Mouse (Mus musculus) small intestine, adult 2 months (tissue): ENCODE data around the gene Fam102a. TPM values are rescaled to one million over a fixed set of nuclear protein-coding genes. Genes with fewer than 3 reads are reported as not detected.

ENCODE experiments used
- H3K27ac ChIP-seq: fragments of 200-500 bp; 2 replicates; pipeline ENCODE4 v1.5.1; 2012; ENCODE audit warnings: low read depth, low read length, control low read depth, inconsistent platforms; ENCODE audit not compliant: insufficient read depth
- H3K27me3 ChIP-seq: fragments of 200-500 bp; 2 replicates; pipeline ENCODE4 v1.6.1; 2012; ENCODE audit warnings: mild to moderate bottlenecking, moderate library complexity, low read length, inconsistent platforms; ENCODE audit not compliant: control insufficient read depth, insufficient read depth
- H3K36me3 ChIP-seq: fragments of 200-500 bp; 2 replicates; pipeline ENCODE4 v1.6.1; 2012; ENCODE audit warnings: mild to moderate bottlenecking, low read length, control low read depth, inconsistent platforms; ENCODE audit not compliant: control insufficient read depth, insufficient read depth
- H3K4me1 ChIP-seq: fragments of 200-500 bp; 2 replicates; pipeline ENCODE4 v1.6.1; 2012; ENCODE audit warnings: low read length, inconsistent platforms, mixed read lengths; ENCODE audit not compliant: control insufficient read depth, insufficient read depth, insufficient read length
- H3K4me3 ChIP-seq: fragments of 200-500 bp; 2 replicates; pipeline ENCODE4 v1.5.1; 2012; ENCODE audit warnings: low read depth, mild to moderate bottlenecking, control low read depth, inconsistent platforms, low read length, moderate library complexity
- CTCF ChIP-seq: fragments of 200-500 bp; IDR thresholded peaks from 2 replicates; pipeline ENCODE4 v1.5.1; 2012; ENCODE audit warnings: low read depth, mild to moderate bottlenecking, control low read depth, inconsistent platforms, low read length, moderate library complexity, mixed read lengths; ENCODE audit not compliant: insufficient replicate concordance, insufficient read length; ENCODE audit errors: extremely low read depth
- POLR2A ChIP-seq: fragments of 200-500 bp; IDR thresholded peaks from 2 replicates; pipeline ENCODE4 v1.6.1; 2012; ENCODE audit warnings: low read depth, mild to moderate bottlenecking, control low read depth, inconsistent platforms, low read length, moderate library complexity
- WGBS: fragments of 180-500 bp; shearing (Covaris S2); methylation state at CpG from one replicate; pipeline ENCODE4 v1.1.7; 2018; 5-methylcytosine and 5-hydroxymethylcytosine counted together
- polyA plus RNA-seq: library from polyadenylated mRNA; depleted of rRNA; stranded (reverse); fragments of >200 nt; gene quantifications from 2 replicates; pipeline ENCODE4 v1.2.3, GENCODE M21; 2012

The Fam102a gene
- polyA plus RNA-seq, 1 experiment: 96.2 TPM

DNA sequence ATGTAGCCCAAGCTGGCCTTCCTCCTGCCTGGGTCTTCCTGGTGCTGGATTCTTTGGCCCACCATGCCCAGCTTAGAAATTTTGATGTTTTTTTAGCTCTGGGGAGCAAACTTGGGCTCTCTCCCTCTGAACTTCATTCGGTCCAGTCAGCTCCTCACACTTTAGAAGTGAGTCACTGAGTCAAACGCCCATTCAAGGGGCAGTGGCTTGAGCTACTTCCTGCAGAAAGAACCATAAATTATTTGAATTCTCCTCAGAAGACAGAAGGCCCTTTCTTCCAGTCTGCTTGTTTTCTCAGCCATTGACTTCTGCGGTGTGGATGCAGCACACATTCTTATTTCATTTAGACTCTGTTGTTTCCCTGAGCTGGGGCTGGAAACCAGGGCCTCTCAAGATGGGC is 31.5 kb upstream of the Fam102a start:
- Histone ChIP-seq H3K4me3 (no peak overlapping the region), H3K27ac (no peak overlapping the region), H3K4me1 (peaks cover 18% of the 10 kb centered on the region), H3K27me3 (no peaks in the 10 kb centered on the region), H3K36me3 (no peaks in the 10 kb centered on the region)
- whole genome bisulfite sequencing: 39% methylated on average over 3 of the region's 3 CpGs
- TF ChIP-seq CTCF (no peak), POLR2A (no peak)

DNA sequence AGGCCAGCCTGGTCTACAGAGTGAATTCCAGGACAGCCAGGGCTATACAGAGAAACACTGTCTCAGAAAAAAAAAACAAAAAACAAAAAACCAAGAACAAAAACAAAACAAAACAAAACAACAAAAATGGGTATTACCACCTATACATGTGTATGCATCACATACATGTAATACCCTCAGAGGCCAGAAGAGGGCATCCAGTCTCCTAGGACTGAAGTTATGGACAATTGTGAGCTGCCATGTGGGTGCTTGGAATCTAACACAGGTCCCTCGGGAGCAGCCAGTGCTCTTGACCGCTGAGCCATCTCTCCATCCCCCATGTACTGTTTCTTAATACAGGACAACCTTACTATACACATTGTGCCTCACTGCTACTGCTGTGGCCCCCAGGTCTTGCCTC is 29.6 kb upstream of the Fam102a start:
- 97% methylated on average over 2 of the region's 2 CpGs for WGBS
- Histone ChIP-seq H3K27me3 (no peaks in the 10 kb centered on the region), H3K36me3 (no peaks in the 10 kb centered on the region), H3K4me3 (no peak overlapping the region), H3K4me1 (peaks cover 30% of the 10 kb centered on the region; the same call in 1 of the 2 replicates), H3K27ac (no peak overlapping the region)
- no peak for TF ChIP-seq CTCF
- TF ChIP-seq POLR2A: no peak

DNA sequence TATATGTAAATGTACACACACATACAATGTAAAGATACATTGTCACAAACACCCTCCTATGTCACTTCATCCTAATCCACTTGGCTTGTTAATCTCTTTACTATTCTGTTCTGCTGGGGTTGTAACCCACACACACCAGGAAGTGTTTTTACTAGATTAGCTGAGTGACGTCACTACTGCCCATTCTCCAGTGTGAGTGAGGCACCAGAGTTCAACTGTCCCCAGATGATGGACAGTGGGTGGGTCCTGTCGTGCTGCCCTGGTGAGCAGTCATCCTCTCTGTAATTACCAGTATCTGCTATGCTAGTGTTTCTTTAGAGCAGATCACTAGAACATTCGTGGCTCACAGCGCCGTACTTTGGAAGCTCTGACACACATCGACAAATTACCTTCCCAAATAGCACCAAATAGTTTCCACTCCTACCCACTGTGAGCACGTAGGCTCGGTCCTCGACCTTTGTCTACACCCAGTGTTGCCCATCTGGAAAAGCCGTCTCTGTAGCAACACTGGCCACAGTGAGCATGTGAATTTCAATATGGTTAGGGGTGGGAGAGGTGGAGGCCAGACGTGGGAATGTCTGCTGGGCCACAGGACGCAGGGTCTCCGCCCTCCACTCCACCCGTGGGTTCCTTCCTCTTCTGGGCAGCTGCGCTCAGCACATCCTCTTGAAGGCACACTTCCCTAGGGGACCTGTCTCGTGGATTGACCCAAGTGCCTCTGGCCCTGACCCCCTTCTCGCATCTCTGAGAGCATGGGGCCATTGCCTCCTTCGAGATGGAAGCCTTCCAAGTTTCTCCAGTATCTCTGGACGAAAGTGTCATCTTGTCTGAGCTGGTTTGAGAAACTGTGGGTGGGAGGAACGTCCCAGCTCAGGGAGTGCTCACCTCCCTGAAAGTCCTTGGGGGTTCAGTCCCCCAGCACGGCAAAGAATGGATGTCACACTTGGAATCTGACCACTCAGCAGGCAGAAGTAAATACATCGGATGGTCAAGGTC is 28.2 kb upstream of the Fam102a start:
- H3K4me1 ChIP-seq: peaks cover 28% of the 10 kb centered on the region; the same call in 1 of the 2 replicates
- WGBS: 60% methylated on average over 22 of the region's 22 CpGs
- H3K27ac ChIP-seq: no peak overlapping the region
- no peak for TF ChIP-seq CTCF
- no peak for TF ChIP-seq POLR2A
- no peak overlapping the region for H3K4me3 ChIP-seq
- H3K27me3 ChIP-seq: no peaks in the 10 kb centered on the region
- no peaks in the 10 kb centered on the region for H3K36me3 ChIP-seq

DNA sequence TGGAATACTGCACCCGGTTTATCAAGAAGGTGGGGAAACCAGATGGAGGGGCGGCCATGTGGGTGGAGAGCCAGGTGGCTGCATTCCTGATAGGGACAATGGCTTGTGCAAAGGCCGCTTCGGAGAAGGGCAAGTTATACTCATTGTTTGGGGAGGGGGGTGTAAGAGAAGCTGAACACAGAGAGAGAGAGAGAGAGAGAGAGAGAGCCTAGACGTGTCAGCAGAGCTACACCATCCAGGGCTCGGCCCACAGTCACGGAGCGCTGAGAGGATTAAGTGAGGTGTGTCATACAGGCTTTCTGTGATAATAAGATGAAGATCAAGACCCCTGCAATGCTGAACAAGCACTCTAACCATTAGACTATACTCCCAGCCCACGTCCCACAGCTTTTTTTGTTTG is 27.2 kb upstream of the Fam102a start:
- Histone ChIP-seq H3K4me3 (no peak overlapping the region), H3K36me3 (no peaks in the 10 kb centered on the region), H3K27ac (no peak overlapping the region), H3K27me3 (no peaks in the 10 kb centered on the region), H3K4me1 (peaks cover 31% of the 10 kb centered on the region; the same call in 1 of the 2 replicates)
- WGBS: 55% methylated on average over 9 of the region's 9 CpGs
- TF ChIP-seq CTCF: no peak
- no peak for TF ChIP-seq POLR2A

DNA sequence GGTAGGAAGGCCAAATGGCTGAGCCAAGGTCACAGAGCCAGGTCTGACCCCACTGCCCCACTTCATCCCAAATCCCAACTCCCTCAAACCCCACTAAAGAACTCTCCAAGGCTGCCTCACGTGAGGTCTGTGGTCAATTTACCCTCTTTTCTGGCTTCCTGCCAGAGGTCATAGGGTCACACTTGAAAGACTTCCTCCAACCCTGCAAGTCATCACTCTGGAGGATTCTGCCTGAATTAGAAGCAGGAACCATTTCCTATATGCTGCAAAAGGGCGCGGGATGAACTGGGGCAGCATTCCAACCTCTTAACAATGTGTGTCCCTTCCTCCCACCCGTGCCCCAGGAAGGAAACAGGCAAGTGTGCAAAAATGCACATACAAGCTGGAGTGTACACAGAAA is 25.8 kb upstream of the Fam102a start:
- TF ChIP-seq POLR2A: no peak
- TF ChIP-seq CTCF: no peak
- peaks cover 31% of the 10 kb centered on the region; the same call in 1 of the 2 replicates for H3K4me1 ChIP-seq
- no peaks in the 10 kb centered on the region for H3K36me3 ChIP-seq
- H3K4me3 ChIP-seq: no peak overlapping the region
- no peaks in the 10 kb centered on the region for H3K27me3 ChIP-seq
- WGBS: 25% methylated on average over 4 of the region's 4 CpGs
- H3K27ac ChIP-seq: no peak overlapping the region

DNA sequence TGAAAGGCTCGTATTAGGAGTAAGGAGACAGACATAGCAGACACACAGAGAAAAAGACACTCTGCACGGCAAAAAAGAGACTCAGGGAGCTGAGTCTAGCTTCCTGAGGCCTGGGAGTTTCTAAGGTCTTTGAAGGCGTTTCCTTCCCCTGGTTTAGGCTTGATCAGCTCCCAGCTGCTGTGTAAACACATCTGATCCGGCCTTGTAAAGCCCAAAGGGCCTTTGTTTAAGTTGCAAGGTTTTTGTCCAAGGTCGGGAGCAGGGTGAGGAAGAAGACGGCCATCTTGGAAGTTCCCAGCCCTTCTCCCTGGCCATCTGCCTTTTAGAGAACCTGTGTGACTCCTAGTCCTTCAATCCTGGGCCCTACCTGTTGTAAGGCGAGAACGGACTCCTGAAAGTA is 25.2 kb upstream of the Fam102a start:
- Histone ChIP-seq H3K36me3 (no peaks in the 10 kb centered on the region), H3K27me3 (no peaks in the 10 kb centered on the region), H3K27ac (peak overlapping the region; percentile 33; the same call in 1 of the 2 replicates), H3K4me1 (peaks cover 31% of the 10 kb centered on the region; the same call in 1 of the 2 replicates), H3K4me3 (no peak overlapping the region)
- TF ChIP-seq CTCF (no peak), POLR2A (no peak)
- 38% methylated on average over 8 of the region's 8 CpGs for WGBS

DNA sequence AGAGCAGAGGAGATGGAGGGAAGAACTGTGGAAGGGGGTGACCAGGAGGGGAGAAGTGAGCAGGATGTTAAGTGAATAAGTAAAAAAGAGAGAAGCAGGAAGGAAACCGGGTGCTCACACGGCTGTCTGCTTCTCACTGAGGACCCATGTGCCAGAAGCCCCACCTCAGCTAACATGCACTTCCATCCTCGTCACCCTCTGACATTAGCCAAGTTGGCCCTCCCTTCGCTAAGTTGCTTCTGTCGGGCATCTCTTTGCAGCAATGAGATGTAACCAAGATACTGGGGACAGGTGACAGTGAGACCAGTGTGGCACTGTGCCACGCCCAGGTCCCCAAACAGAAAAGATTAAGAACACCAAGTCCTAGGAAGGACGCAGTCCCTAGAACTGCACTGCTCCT is 22.5 kb upstream of the Fam102a start:
- Histone ChIP-seq H3K4me1 (peaks cover 29% of the 10 kb centered on the region), H3K27ac (no peak overlapping the region), H3K4me3 (no peak overlapping the region), H3K27me3 (no peaks in the 10 kb centered on the region), H3K36me3 (no peaks in the 10 kb centered on the region)
- WGBS: 27% methylated on average over 7 of the region's 7 CpGs
- TF ChIP-seq CTCF: no peak
- no peak for TF ChIP-seq POLR2A
